Mouse (Mus musculus): ENCODE results near the gene Pidd1. TPM values are rescaled to one million over a fixed set of nuclear protein-coding genes. Genes with fewer than 3 reads are reported as not detected.

Pidd1 gene
- polyA plus RNA-seq, 2 experiments = 6.1 to 15.5 TPM

- H3K9me3 ChIP-seq (ENCODE audit: control insufficient read depth, low read length) = no peaks in the 10 kb centered on the region
- H3K27me3 ChIP-seq (ENCODE audit: control insufficient read depth, insufficient read depth, low read length) = peaks cover 63% of the 10 kb centered on the region
- H3K27ac ChIP-seq = no peak overlapping the region
- TF ChIP-seq EP300 (IDR thresholded peaks at IDR 0.05; ENCODE audit: low read depth) = no peak
- TF ChIP-seq CTCF (IDR thresholded peaks at IDR 0.05; ENCODE audit: low read depth) = no peak
- H3K4me1 ChIP-seq (replicated peaks; ENCODE audit: control insufficient read depth in 2 of 2, insufficient read depth in 2 of 2, low read length in 1 of 2) = peaks cover 17 to 24% of the 10 kb centered on the region in 2 experiments
- no peak for ATAC-seq (ENCODE audit: insufficient read depth)
- DNase-seq (ENCODE audit: low read depth in 3 of 3, low spot score in 3 of 3) = no peak
- no peak overlapping the region for H3K9ac ChIP-seq (replicated peaks)
- no peak overlapping the region; a peak in 1 of 4 replicates for H3K4me3 ChIP-seq (ENCODE audit: insufficient read depth in 1 of 2, low read depth in 2 of 2, low read length in 2 of 2)
- WGBS (ENCODE audit: insufficient replicate concordance) = 12% methylated on average over 38 of the region's 38 CpGs
- H3K4me2 ChIP-seq (ENCODE audit: low read depth) = peak overlapping the region; percentile 25
- no peaks in the 10 kb centered on the region for H3K36me3 ChIP-seq (replicated peaks; ENCODE audit: control insufficient read depth, insufficient read depth, low read depth)
These were observed 20.9 kb upstream of the Pidd1 start for GRCm38 (mm10) chr7:141464603-141465201.

DNA sequence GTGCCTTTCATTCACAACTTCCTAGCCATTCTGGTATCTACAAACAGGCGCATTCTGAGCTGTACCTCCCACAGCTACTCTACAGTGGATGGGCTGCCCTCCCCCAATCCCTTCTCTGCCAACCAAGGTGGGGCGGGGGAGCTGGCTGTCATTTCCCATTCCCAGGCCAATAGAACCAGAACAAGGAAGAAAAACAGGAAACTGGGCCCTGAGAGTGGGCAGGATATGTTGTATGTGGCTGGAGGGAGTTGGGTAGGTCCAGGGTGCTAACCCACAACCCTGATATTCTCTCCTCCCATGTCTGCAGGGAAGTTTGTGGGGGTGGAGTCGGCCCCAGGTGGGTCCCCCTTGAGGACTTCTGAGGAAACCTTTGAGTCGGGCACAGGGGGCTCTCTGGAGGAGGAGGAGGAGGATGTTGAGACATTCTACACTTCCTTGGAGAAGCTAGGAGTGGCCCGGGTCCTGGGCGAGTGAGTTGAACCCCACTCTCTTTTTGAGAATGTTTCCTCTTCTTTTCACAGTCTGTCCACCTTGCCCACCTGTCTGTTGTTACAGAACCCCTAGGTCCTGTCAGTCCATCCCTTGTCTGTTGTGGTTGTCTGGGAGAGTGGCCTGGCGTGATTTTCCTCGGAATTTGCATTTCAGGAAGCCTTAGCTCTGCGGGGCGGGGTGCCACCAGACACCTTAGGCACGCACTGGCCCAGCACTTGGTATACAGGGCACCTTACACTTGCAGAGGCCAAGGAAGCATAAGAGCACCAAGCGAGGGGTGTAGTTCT is 20.2 kb upstream of the Pidd1 start:
- Histone ChIP-seq H3K27me3 (ENCODE audit: control insufficient read depth, insufficient read depth, low read length) (peaks cover 63% of the 10 kb centered on the region), H3K4me1 (replicated peaks; ENCODE audit: control insufficient read depth in 2 of 2, insufficient read depth in 2 of 2, low read length in 1 of 2) (peaks cover 17 to 20% of the 10 kb centered on the region in 2 experiments), H3K9me3 (ENCODE audit: control insufficient read depth, low read length) (no peaks in the 10 kb centered on the region), H3K4me3 (ENCODE audit: insufficient read depth in 1 of 2, low read depth in 2 of 2, low read length in 2 of 2) (no peak overlapping the region), H3K9ac (replicated peaks) (no peak overlapping the region), H3K36me3 (replicated peaks; ENCODE audit: control insufficient read depth, insufficient read depth, low read depth) (no peaks in the 10 kb centered on the region), H3K27ac (no peak overlapping the region), H3K4me2 (ENCODE audit: low read depth) (peak overlapping the region; percentile 25)
- ATAC-seq (ENCODE audit: insufficient read depth) (no peak), DNase-seq (ENCODE audit: low read depth in 3 of 3, low spot score in 3 of 3) (no peak)
- 26% methylated on average over 12 of the region's 12 CpGs for WGBS (ENCODE audit: insufficient replicate concordance)
- no peak for TF ChIP-seq CTCF (IDR thresholded peaks at IDR 0.05; ENCODE audit: low read depth)
- no peak for TF ChIP-seq EP300 (IDR thresholded peaks at IDR 0.05; ENCODE audit: low read depth)

DNA sequence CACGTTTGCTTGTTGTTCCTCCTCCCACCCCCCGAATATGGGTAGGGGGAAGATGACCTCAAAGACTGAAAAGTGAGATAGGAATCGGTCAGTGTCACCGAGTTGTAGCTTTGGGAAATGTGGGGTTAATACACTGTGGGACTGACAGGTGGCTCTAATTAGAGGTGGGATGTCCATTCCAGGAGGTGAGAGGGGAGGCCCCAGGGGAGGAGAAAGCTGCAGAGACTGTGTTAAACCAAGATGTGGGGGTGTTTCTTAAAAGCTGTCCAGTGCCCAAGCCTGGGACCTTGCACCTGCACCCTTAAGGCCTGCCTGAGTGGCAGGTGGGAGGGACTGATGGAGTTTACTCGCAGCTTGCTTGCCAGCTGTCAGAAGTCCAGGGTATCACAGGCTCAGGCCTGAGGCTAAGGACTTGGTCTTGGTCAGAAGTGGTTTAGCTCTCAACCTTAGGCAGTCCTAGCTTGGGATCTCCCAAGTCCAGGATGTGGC is 18.6 kb upstream of the Pidd1 start:
- H3K4me2 ChIP-seq (ENCODE audit: low read depth) = peak overlapping the region; percentile 55

GRCm38 (mm10) chr7:141461521-141462332 is 17.9 kb upstream of the Pidd1 start:
- no peaks in the 10 kb centered on the region for H3K36me3 ChIP-seq (replicated peaks; ENCODE audit: control insufficient read depth, insufficient read depth, low read depth)
- peak overlapping the region; percentile 55 for H3K4me2 ChIP-seq (ENCODE audit: low read depth)
- H3K9ac ChIP-seq (replicated peaks) = peak overlapping the region; percentile 21; the same call in 1 of the 2 replicates
- ATAC-seq (ENCODE audit: insufficient read depth) (no peak), DNase-seq (ENCODE audit: low read depth in 3 of 3, low spot score in 3 of 3) (no peak)
- H3K27ac ChIP-seq = no peak overlapping the region
- WGBS (ENCODE audit: insufficient replicate concordance) = 3% methylated on average over 59 of the region's 59 CpGs
- H3K9me3 ChIP-seq (ENCODE audit: control insufficient read depth, low read length) = no peaks in the 10 kb centered on the region
- peaks cover 3% of the 10 kb centered on the region in 2 experiments for H3K4me1 ChIP-seq (replicated peaks; ENCODE audit: control insufficient read depth in 2 of 2, insufficient read depth in 2 of 2, low read length in 1 of 2)
- H3K4me3 ChIP-seq (ENCODE audit: insufficient read depth in 1 of 2, low read depth in 2 of 2, low read length in 2 of 2) = peak overlapping the region; percentile 13 to 52; a peak in 3 of 4 replicates
- no peak for TF ChIP-seq EP300 (IDR thresholded peaks at IDR 0.05; ENCODE audit: low read depth)
- TF ChIP-seq CTCF (IDR thresholded peaks at IDR 0.05; ENCODE audit: low read depth) = peak; percentile 20; the same call in 1 of the 2 replicates
- peaks cover 63% of the 10 kb centered on the region for H3K27me3 ChIP-seq (ENCODE audit: control insufficient read depth, insufficient read depth, low read length)

More for the DNA sequence above, 18.6 kb upstream of the Pidd1 start:
- 18% methylated on average over 5 of the region's 5 CpGs for WGBS (ENCODE audit: insufficient replicate concordance)
- 0 out of 4 replicates have a peak overlapping the region, but pooled peaks of 1 of the 2 experiments have one; percentile 3 for H3K4me3 ChIP-seq (ENCODE audit: insufficient read depth in 1 of 2, low read depth in 2 of 2, low read length in 2 of 2)
- H3K9ac ChIP-seq (replicated peaks) = no peak overlapping the region
- DNase-seq (ENCODE audit: low read depth in 3 of 3, low spot score in 3 of 3) (no peak), ATAC-seq (ENCODE audit: insufficient read depth) (no peak)
- no peaks in the 10 kb centered on the region for H3K36me3 ChIP-seq (replicated peaks; ENCODE audit: control insufficient read depth, insufficient read depth, low read depth)
- peaks cover 63% of the 10 kb centered on the region for H3K27me3 ChIP-seq (ENCODE audit: control insufficient read depth, insufficient read depth, low read length)
- no peak overlapping the region for H3K27ac ChIP-seq
- TF ChIP-seq EP300 (IDR thresholded peaks at IDR 0.05; ENCODE audit: low read depth) = no peak
- TF ChIP-seq CTCF (IDR thresholded peaks at IDR 0.05; ENCODE audit: low read depth) = no peak
- peaks cover 6 to 7% of the 10 kb centered on the region in 2 experiments for H3K4me1 ChIP-seq (replicated peaks; ENCODE audit: control insufficient read depth in 2 of 2, insufficient read depth in 2 of 2, low read length in 1 of 2)
- no peaks in the 10 kb centered on the region for H3K9me3 ChIP-seq (ENCODE audit: control insufficient read depth, low read length)
